Mouse (Mus musculus): ENCODE measurements around the gene Wipf2.
"Not testable (repeated sequence)": the region's sequence is repeated elsewhere in the genome, so short reads cannot be mapped to it uniquely, and the experiment has no call there.

Gene Wipf2

DNA sequence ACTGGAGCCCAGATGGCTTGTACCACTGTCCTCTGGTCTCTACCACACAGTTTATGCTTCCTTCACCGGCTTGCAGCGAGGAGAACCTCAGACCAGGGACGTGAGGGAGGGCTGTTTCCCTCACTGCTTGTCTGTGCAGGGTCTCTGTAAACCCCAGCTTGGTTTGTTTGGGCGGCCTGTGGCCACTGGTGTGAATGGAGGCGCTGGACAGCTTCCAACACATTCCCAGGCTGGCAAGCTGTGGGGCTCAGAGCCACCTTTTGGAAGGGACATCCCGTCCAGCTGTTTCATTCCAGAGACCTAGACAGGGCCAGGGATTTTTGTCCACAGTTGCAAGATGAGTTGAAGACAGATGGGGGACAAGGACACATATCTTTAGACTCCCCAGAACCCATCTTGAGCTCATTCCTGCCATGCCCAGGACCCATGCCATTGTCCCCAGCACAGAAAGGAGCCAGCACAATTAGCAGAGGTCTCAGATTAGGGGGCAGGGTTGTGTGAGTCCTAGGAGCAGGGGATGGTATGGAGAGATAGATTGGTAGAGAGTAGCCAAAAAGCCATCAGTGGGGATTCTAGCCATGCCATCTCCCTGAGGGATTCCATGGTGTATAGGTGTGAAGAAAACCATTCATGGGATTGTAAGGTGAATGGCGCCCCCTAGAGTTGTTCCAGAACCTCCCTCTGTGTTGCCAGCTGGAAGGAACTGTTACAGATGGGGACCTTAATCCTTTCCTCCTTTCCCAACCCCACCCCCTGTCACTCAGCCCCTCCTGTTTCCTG lies 68.3 kb downstream of the Wipf2 start:
- no peak for DNase-seq (ENCODE audit: low read depth, low spot score)

DNA sequence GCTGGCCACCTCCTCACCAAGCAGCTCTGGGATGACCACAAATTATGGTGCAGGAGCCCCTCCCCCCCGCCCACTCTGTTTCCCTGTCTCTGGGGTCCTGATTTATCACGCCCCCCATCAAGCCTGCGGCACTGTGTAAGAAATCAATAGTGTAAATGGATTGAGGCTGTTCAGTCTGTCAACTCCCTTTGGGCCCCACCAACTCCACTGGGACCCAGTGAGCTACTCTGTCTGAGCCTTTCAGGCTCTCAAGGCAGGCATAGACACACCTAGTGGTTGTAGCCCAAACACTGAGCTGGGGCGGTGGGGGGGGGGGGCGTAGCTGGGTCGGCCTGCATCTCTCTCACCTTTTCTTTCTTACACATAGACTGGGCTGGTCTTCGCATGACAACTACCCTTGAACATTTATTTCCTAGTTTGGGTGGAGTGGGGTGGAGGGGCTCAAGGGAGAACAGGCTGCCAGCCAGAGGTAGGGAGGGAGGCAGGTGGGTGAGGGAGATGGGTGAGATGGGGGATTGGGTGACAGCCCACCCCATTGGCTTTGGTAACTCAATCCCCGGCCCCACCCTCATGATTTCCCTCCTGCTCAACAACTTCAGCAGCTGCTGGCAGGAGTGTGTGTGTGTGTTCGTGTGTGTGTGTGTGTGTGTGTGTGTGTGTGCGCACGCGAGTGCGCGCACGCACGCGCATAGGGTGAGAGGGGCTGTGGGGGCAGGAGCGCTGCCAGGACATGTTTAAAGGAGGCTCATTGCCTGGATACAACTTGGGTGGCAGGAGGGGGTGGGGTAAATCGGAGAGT lies 69.1 kb downstream of the Wipf2 start:
- peak; percentile 81 for DNase-seq (ENCODE audit: low read depth, low spot score)

DNA sequence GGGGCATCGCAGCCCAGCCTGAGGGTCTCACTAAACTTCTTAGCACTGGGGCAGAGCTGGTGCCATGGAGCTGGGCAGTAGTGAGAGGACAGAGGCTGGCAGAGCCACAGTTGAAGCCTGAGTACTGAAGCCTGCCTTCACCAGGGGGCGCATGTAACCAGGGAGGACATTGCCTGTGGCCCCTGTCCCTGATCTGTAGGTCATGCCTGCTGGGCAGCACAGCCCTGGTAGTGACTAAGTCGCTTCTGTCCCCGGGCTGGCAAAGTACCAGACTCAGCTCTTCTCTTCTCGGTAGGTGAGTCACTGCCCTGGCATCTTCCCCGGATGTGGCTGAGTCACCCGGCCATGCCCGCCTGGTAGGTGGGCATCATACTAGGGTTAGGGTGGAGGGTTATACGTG lies 69.7 kb downstream of the Wipf2 start:
- DNase-seq (ENCODE audit: low read depth, low spot score), result no peak

DNA sequence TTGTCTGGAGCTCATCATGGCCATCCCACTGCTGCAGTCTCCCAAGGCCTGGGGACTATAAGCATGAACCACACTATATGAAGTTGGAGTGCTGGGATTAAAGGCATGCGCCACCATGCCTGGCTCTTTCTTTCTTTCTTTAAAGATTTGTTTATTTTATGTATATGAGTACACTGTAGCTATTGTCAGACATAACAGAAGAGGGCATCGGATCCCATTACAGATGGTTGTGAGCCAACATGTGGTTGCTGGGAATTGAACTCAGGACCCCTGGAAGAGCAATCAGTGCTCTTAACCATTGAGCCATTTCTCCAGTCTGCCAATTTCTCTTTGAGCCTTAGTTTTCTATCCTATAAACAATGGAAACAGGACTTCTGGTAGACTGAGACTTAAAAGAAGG lies 70.4 kb downstream of the Wipf2 start:
- DNase-seq (ENCODE audit: low read depth, low spot score), result not testable (repeated sequence)

DNA sequence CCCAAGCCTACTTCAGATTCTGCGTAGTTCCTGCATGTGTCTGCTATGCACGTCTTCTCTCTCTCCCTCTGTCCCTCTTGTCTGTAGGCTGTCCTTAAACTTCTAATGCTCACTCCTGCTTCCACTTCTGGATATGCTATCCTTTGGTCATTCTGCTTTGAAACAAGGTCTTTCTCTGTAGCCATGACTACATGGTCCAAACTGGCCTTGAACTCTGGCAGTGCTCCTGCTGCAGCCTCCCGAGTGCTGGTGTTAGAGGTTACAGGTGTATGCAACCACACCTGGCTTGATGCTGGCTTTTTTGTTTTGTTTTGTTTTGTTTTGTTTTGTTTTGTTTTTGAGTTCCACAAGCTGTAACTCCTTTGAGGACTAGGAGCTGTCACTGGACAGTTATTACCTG lies 70.9 kb downstream of the Wipf2 start:
- DNase-seq (ENCODE audit: low read depth, low spot score), result no peak

DNA sequence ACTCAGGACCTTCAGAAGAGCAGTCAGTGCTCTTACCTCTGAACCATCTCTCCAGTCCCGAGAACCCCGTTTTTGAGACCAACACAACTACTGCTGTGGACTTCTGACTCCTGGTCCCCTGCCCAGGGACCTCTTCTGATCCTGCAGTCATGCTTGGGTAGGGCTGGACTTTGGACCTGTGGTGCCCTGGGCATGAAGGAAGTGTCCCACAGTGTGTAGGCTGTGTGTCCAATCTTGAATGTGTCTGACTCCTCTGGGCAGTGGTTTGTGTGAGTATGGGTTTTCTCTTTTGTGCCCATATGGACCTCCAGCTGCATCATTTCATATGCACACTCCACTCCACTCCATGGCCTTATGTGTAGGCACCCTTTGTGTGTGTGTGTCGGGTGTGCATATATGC lies 71.7 kb downstream of the Wipf2 start:
- no peak for DNase-seq (ENCODE audit: low read depth, low spot score)

DNA sequence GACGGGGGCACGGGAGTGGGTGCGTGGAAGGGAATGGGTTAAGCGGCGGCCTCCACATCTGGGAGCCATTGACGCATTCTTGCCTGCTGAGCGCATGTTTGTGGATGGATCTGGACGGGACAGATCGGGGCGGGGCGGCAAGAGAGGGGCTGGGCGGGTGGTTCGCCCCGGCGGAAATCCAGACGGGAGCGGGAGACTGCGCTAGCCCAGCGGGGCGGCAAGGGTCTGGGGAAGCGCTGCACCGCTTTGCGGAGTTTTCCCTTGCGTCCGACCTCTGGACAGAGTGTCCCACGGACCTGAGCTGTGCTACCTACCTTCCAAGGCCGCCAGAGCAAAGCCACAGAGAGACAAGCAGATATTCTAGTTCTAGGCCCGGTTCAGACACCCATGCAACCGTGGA lies 72.7 kb downstream of the Wipf2 start:
- DNase-seq (ENCODE audit: low read depth, low spot score), result peak; percentile 86

DNA sequence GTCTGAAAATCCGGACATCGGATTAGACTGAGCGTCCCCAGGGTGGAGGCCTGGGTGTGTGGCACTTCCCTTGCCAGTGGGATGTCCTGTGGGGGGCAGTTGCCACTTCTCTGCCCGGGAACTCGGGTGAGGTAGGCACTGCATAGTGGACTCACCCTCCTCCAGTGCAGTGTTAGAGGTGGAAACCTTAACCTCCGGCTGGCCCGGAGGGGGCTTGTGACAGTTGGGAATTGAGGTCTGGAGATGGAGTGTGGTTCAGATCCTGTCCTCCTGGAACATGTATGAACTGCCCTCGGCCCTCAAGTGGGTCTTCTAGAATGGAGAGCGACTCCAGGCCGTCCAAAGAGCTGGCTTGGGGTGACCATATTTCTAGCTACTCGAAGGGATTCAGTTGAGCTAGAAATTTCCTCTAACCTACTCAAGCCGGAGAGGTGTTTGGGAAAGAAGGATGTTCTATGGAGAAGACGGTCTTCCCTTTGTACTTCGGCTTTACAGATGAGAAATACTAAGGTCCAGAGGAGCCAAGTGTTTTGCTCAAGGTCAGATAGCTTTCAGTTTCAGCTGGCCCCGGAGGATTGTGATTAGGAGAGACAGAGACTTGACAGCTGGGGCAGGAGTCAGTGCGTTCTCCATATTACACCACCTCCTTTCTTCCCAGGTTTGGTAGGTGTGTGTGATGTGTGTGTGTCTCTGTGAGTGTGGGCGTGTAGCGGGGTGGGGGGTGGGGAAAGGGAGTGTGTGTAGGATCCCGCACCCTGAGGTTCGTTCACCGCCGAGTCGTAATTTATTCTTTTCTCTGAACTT lies 73.4 kb downstream of the Wipf2 start:
- DNase-seq (ENCODE audit: low read depth, low spot score), result no peak

DNA sequence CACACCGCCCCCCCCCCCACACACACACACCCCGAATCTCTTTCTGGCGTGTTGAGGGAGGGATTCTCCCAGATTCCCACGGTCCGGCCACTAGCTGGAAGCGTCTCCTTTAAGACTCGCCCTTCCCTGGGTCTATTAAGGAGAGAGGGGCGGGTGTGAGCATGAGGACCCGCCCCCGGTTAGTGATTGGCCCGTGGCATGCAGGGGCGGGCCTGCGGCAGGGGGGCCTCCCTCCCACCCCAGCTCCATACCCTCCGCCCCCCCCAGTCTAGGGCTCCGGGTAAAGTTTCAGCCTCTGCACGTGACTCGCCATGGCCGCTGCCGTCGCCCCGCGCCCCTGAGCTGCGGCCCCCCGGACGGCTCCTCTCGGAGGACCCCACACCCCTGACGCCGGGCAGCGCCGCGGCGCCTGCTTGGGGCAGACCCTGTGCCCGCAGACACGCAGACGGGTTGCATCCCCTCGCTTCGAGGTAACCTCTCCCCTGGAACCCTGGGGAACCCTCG lies 74.0 kb downstream of the Wipf2 start:
- peak; percentile 95 for DNase-seq (ENCODE audit: low read depth, low spot score)

DNA sequence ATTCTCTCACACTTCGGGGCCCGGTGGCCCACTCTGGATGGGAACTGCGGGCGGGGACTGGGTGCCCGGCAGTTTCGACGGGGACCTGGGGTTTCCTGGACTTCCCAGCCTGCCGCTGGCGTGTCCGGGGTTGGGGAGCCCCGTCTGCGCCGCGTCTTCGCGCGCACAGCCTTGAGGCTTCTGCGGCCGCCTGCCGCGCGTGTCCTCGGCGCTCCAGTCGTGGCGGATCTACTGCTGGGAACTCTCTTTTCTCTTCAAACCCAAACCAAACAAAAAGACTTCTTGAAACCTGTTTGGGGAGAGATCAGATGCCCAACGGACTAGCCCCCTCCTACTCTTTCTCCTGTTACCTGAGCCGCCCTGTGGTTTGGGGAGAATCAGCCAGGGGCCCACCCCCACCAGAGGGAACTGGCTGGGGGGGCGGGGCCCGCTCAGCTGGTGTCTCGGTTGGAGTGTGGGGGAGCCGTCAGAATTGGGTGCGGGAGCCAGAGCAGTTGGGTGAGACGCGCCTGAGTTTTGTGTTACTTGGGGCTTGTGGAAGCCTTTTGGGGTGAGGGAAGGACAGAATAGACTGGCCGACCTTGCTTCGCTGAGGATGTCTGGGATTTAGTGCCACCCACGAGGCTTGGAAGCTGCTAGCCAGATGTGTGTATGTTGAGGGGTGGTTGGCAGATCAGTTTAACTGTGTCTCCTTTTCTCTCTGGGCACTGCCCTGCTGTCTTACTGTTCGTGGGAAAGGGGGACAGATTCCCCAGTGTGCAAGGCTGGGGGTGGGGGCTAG lies 74.7 kb downstream of the Wipf2 start:
- peak; percentile 74 for DNase-seq (ENCODE audit: low read depth, low spot score)

DNA sequence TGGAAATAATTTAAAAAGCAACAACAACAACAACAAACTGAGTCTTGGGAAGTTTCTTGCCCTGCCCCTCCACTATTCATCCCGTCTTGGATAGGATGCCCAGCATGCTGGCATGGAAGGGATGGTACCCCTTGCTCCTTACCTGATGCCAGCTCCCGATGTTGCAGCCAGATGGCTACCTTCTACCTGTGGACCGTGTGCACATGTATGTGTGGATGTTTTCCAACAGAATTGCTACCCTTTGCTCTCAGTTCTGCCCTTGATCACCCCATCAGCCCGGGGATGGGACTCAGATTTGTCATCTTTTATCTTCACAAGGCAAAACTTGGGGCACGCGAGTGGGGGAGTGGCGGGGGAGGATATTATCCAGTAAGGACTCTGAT lies 75.3 kb downstream of the Wipf2 start:
- no peak for DNase-seq (ENCODE audit: low read depth, low spot score)

DNA sequence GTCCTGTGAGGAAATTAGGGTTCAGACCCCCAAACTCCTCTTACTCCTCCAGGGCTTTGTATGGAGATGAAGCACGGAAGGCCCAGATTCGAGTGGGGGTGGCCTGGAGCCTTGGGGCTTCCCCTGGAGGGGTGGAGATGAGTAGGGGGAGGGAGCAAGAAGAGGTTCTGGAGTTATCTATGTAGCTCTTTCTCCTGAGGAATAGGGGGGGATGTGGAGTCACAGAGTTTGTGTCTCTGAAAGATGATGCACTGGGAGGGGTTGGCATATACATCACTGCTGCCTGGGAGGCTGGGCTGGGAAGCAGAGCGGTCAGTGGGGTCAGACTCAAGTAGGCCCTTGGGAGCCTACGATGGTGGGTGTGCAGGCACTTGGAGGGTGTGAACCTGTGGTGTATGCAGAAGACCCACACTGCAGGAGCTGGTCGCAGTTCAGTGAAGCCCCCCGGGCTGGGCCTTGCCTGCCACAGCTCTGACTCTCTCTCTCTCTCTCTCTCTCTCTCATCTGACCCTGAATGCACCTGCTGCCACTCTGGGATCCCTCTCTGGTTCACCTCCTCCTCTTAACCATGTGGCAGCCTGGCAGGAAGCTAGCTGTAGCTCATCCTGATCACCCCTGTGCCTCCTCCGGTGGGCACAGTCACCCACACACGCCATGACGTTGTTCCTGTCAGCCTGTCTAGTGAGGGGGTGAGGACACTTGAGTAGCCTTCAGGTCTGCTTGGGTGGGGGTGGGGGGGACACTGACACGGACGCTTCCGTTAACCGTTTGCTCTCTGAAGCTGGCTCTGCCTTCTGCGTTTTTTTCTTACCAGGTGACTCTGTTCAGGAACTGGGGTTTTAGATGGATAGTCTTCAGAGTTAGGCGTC lies 75.9 kb downstream of the Wipf2 start:
- no peak for DNase-seq (ENCODE audit: low read depth, low spot score)

DNA sequence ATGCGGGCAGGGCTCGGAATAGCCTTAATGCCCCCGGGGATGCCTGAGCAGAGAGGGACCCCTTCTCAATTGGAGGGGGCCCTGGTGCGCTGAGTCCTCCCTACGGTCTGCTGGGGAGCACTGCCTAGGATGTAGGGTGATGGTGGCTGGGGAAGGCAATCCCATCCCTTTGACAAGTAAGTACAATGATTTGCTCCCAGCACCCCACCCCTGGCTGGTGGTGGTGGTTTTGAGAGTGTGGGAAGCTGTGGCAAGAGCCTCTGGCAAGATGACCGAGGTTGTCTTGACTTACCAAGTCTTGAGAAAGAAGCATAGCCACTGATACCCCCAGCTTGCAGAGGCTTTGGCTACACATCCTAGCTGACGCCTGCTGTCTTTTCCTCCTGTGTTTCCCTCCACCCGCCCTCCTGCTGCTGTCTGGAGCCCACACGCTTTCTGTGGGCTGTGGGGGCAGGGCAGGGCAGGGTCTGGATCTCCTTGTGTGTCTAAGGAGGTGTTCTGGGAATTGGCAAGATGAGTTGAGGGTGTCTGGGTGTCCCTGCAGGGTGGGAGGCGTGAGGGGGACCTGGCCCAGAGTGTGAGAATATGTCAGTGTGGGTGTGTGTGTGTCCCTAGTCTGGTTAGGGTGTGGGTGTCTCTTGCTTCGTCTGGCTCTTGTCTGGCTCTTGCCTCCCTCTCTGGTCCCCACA lies 76.7 kb downstream of the Wipf2 start:
- no peak for DNase-seq (ENCODE audit: low read depth, low spot score)

DNA sequence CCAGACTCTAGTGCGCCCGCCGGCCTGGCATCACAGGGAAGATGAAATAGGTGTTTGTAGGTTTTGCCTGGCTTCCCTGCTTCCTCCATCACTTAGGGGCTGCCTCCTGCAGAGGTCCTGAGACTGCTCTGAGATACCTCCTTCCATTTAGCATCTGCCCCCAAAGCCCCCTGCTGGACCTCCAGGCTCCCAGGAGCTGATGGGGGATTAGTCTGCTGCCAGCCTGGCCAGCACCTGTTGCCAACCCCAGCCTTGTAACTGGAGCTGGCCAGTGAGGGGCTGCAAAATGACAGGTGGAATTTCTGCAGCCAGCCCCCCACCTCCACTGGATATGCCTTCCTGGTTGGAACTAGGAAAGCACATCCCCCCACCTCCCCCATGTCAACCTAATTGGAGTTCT lies 77.3 kb downstream of the Wipf2 start:
- no peak for DNase-seq (ENCODE audit: low read depth, low spot score)

DNA sequence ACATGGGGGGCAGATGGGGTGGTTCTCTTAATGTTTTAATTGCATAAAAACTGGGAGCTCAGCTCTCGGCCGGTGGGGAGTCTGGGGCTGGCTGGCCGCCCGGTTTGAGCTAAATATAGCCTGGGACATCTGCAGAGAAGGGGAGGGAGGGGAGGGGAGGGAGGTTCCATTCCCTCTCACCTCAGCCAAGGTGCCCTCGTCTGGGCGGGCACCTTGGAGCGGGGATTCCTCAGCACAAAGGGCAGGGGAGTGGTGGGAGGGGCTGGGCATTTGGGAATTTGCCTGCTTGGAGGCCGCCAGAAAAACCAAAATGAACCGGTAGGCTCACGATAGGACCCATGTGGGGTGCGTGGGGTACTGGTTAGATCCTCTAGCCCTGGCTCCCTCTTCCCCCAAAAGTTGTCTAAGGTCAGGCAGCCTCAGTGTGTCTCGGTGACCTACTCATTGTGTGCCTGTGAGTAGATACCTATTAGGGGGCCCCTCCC lies 77.9 kb downstream of the Wipf2 start:
- DNase-seq (ENCODE audit: low read depth, low spot score), result peak; percentile 94

DNA sequence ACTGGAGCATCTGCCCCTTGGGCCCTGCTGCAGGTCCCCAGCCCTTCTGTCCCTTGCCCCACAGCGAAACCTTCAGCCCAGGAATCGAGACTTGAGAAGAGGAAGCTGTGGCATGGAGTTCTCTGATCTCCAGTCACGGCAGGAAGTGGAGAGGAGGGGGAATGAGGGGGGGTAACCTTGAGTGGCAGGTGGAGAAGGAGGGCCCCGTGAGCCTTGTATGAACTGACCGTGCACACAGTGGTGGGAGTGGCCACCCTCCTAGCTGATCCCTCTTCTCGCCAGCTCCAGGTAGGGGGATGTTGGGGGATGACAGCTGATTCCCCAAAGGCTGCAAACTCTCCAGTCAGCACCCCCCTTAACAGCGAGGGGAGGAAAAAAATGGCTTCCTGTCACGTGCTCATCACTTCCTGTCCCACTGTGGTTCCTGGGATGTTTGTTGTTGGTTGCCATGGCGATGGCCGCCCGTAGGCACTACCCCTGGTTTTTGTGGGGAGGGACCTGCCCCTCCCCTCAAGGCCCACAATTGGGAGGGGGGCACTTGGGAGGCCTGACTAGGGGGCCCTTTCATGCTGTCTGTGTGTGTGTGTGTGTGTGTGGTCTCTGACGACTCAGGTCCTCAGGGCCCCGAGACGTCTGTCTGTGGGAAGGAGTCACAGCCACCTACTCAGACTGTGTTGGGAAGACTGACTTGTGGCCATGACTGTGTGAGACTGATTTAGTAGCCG lies 78.5 kb downstream of the Wipf2 start:
- peak; percentile 91 for DNase-seq (ENCODE audit: low read depth, low spot score)

DNA sequence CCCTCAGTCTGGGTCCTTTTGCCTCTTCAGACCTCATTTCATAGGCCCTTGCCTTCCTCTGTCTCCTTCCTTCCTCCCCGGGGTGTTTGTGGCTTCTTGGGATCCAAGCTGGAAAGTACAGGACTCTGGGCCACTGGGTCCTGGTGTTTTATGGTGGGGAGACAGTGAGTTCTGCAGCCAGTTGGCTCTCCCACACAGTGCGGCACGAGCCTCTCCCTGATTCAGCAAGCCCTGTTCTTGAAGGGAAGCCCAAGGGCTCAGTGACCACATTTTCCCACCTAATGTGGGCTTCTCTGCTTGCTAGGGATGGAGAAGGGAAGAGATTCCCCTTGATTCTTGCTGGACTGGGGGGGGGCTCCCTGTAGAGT lies 79.1 kb downstream of the Wipf2 start:
- DNase-seq (ENCODE audit: low read depth, low spot score), result no peak

DNA sequence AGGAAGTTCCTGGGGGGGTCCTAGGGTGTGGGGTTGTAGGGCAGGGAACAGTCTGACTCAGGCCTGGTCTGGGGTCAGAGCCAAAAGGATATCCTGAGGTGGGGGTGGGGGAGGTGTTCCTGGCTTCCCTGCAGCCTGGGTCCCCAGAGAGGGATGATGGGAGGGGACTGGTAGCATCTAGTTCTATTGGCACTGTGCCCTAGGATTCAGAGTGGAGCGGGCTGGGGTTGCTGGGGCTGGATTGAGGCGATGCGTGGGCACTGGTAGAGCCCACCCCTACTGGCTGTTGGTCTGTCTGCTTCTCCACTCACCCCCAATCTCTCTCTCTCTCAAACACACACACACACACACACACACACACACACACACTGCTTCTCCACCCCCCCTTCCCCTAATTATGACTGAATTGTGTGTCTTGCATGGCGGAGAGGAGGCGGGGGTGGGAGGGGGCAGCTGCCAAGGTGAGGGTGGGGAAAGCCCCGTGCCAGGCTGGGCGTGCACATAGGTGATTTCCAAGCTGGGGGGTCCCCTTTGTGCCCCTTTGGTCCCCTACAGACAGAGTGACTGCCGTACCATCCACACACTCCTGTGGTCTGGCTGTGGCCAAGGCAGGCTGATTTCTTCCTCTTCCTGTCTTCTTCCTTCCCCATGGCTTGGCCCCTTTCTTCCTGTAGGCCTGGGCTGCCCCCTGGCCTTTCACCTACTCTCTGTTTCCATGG lies 79.6 kb downstream of the Wipf2 start:
- no peak for DNase-seq (ENCODE audit: low read depth, low spot score)
